Mouse (Mus musculus) c-Kit-positive CD71-positive TER-119-negative erythroid progenitor cells, embryonic 14.5 days (primary cell): Measurements from ENCODE around the gene Rasgef1c.

Experiments
- DNase-seq: peaks from one replicate; pipeline ENCODE4 v3.0.0-alpha.2; 2013; ENCODE audit warnings: low read depth

Rasgef1c gene

GRCm38 (mm10) chr11:49901659-49902458 is at the start of gene Rasgef1c:
TSS of gene Rasgef1c (plus strand) at chr11:49901835.
- no peak for DNase-seq

GRCm38 (mm10) chr11:49855144-49855543 is 46.5 kb upstream of the Rasgef1c start:
- no peak for DNase-seq

DNA sequence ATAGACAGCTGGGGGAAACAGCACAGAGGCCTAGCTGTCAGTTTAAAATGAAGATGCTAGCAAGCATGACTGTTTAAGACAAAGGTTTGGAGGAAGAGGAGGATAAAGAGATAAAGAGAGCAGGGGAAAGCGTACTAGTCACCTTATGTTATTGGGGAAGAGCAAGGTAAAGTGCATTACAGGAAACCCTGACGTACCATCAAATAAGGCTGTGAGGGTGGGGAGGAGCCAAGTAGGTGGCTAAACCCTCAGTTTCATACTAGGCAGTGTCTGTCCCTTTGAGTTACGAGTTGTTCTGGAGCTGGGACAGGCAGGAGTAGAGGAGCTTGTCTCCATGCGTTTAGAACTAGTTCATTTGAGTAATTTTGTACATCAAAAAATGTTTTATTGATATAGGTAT is 40.5 kb upstream of the Rasgef1c start:
- DNase-seq = no peak

- DNase-seq = no peak
Measured at GRCm38 (mm10) chr11:49863926-49864325, 37.7 kb upstream of the Rasgef1c start.

DNA sequence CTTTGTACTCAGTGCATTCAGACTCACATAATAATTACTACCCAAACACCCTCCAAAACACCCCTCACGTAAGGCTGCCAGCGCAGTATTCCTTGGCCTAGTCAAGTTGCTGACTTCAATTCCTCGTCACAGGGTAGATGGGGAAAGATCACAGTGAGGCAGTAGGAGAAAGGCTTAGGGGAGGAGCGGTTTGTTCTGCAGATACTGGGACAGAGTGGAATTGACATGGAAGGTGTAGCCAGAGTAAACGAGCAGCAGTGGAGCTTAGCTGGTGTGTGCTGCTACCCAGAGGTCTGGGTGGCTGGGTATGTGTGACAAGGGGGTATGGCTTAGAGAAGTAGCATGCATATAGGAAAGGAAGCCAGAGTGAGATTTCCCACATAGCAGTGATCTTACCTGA is 34.3 kb upstream of the Rasgef1c start:
- DNase-seq = no peak

- DNase-seq = peak; percentile 65
Measured at GRCm38 (mm10) chr11:49869762-49870161, 31.9 kb upstream of the Rasgef1c start.

- DNase-seq = peak; percentile 33
Measured at GRCm38 (mm10) chr11:49871914-49872313, 29.7 kb upstream of the Rasgef1c start.

DNA sequence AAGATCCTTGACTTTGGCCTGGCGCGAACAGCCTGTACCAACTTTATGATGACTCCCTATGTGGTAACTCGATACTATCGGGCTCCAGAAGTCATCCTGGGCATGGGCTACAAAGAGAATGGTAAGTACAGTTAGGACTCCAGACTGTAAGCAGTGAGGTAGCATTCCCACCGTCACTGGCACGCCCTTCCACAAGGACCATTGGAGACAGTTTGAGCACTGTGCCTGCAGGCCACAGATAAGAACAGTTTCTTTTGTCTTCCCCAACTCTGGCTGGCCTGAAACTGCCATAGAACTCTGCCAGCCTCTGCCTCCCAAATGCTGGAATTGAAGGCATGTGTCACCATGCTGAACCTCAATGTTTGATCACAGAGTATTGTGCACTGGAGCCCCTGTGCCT is 28.9 kb upstream of the Rasgef1c start:
- peak; percentile 69 for DNase-seq

DNA sequence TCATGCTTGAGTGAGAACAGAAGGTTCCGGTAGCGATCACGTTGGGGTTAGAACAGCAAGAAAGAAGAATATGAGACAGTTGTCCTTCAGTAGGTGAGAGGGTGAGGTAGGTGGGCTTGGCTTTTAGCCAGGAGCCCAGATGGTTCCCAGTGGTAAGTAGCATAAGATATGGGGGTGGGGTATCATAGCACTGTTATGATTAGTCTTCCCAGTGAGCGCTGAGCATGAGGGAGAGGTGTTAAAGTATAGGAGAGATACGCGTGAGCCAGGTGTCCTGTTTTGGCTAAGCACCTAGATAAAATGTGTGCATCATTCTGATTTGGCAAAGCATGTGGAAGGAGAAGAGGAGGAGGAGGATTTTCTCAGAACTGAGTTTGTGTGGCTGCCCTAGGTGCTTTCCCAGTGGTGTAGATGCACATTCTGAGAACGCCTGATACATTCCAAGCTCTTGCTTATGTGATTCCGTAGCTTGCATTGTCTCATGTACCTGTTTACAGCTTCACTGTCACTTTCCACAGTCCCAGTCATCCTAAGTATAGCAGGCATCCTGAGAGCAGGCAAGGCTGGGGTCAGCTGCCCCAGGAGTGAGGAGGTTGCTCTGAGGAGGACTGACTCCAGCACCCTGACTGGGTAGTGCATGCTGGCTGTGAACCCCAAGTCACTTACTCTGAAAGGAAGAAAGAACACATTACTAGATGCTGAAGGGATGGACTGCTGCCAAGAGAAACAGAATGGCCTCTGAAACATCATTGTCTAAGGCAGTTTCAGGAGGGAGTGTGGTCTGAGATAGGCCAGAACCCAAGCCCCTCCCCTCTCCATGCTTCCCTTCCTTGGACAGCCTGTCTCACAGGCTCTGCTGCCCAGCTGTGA is 24.5 kb upstream of the Rasgef1c start:
- DNase-seq = no peak

DNA sequence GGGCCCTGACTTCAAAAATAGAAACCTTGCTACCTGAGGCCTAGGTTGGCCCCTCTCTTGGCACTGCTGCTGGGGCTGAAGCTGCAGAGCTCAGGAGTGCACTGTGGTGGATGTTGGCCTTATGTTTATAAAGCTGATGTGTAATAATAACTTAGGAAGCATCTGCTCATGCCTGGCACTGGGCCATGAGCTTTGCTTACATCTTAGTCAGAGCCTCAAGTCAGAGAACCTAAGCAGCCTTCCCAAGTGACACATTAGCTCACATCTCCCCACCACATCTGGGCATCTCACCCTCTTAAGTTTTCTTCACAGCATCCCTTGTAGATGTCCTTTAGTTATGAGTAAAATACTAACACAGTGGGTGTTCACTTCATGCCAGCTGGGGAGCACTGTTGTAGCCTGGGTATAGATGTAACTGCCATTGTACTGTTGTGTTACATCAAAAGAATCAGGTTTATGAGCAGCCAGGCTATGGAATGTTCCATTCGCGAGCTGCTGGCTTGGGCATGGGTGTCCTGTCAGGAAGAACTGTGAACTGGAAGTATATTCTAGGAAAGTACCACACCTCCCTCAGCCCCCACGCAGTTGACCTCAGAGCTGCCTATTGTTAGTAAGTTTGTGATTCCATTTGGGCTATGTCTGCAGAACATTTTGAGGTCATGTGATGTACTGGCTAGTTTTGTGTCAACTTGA is 21.5 kb upstream of the Rasgef1c start:
- no peak for DNase-seq

GRCm38 (mm10) chr11:49883394-49883793 is 18.2 kb upstream of the Rasgef1c start:
- DNase-seq = no peak

- DNase-seq = no peak
Measured at GRCm38 (mm10) chr11:49888469-49888868, 13.2 kb upstream of the Rasgef1c start.

- DNase-seq = no peak
Measured at GRCm38 (mm10) chr11:49891993-49892392, 9.6 kb upstream of the Rasgef1c start.

DNA sequence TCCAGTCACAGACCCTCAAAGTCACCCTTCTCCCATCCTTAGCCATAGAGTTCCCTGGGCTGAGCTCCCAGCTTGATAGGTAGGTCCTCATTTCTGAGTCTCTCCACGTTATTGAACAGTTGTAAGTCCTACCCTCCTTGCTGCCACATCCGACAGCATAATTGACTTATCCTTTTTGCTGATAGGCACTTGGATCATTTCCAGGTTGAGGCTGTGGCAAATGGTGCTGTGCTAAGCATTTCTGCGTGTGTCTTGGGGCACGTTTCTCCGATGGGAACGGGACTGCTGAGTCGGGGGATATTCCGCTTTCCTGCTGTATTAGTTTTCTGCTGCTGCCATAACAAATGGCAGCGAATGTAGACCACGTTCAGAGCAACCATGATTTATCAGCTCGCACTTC is 7.8 kb upstream of the Rasgef1c start:
- DNase-seq = no peak

- DNase-seq = no peak
Measured at GRCm38 (mm10) chr11:49895966-49896590, 5.6 kb upstream of the Rasgef1c start.

DNA sequence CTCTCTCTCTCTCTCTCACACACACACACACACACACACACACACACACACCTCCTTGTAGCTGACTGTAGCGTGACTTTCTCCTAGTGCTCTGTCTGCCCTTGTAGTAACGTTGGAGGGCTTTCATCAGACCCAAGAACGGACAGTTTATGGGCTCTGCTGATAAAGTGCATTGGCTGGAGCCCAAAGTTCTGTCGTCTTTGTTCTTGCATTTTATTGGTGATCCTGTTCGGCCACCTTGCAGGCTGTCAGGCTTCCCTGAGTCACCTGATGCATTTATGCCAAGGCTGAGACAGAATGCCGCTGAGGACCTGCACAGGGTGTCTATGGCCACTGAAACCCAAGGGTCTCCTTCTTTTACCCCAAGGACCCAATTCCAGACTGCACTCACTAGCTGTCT is 1.6 kb upstream of the Rasgef1c start:
- DNase-seq = no peak

GRCm38 (mm10) chr11:49900962-49901658 is 525 bp upstream of the Rasgef1c start:
- no peak for DNase-seq

DNA sequence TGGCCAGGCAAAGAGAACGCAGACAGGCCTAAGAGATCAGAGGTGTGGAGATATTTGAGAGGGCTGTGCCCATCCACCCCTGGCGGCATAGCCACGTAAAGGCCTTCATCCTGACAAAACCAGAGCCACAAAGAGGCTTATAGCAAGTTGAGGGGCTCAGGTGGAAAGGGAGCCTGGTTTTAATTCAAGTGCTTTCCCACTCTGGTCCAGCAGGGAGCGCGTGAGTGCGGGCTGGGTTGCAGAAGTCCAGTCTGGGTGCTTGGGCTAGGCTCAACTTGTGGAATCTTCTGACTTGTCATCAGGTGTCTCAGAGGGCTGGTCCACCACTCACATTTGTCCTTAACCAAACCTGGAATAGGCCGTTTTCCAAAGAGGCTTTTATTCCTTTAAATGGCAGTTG is 1.7 kb downstream of the Rasgef1c start:
- peak; percentile 44 for DNase-seq

- no peak for DNase-seq
Measured at GRCm38 (mm10) chr11:49918521-49919180, 17.0 kb downstream of the Rasgef1c start.

- DNase-seq = no peak
Measured at GRCm38 (mm10) chr11:49919304-49919703, 17.7 kb downstream of the Rasgef1c start.

DNA sequence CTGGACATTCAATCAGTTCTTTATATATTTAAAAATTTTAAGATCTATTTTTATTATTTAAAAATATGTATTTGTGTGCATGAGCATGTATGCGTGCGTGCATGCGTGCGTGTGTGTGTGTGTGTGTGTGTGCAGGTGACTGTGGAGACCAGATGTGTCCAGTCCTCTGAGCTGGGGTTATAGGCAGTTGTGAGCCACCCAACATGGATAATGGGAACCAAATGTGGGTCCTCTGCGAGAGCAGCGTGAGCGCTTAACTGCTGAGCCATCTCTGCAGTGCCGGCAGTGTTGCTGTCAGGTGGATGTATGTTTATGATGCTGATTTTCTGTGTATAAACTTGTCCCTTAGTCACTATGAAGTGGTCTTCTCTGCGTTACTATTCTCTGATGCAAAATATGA is 21.9 kb downstream of the Rasgef1c start:
- DNase-seq = no peak
